Mouse (Mus musculus): ENCODE data around the gene Map7. TPM values are rescaled to one million over a fixed set of nuclear protein-coding genes. Genes with fewer than 3 reads are reported as not detected.

Map7 gene
- polyA plus RNA-seq, 1 experiment from 2014 or later = 18.4 TPM

DNA sequence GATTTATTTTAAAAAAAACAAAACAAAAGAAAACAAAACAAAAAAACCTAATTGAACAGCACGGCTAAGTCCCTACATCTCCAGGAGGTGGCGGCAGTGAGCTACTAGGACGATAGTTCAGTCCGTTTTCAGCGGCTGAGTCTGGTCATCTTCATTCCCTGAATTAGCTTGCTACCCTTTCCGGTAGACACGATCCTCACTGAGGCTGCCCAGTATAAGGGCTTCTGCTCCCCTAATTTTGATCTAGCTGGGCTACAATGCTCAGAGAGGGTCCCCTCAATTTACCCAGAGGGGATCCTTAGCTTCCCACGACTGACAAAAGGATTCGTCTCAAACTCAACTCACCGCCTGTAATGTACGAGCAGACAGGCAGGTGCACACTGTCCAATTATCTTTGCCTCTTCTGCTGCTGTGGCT is 142.2 kb downstream of the Map7 start:
- Histone ChIP-seq H3K27me3 (no peaks in the 10 kb centered on the region), H3K27ac (replicated peaks) (no peak overlapping the region), H3K9me3 (replicated peaks) (no peaks in the 10 kb centered on the region), H3K36me3 (no peaks in the 10 kb centered on the region), H3K4me3 (replicated peaks) (peak overlapping the region; percentile 33), H3K4me2 (replicated peaks) (peak overlapping the region; percentile 58), H3K4me1 (peaks cover 20% of the 10 kb centered on the region), H3K9ac (0 out of 2 replicates have a peak overlapping the region, but pooled peaks have one; percentile 23)
- WGBS = 10% methylated on average over 11 of the region's 11 CpGs
- ATAC-seq (ENCODE audit: insufficient number of reproducible peaks, low FRiP score, low TSS enrichment, low read depth) = 0 out of 2 replicates have a peak, but pooled peaks have one; percentile 41

DNA sequence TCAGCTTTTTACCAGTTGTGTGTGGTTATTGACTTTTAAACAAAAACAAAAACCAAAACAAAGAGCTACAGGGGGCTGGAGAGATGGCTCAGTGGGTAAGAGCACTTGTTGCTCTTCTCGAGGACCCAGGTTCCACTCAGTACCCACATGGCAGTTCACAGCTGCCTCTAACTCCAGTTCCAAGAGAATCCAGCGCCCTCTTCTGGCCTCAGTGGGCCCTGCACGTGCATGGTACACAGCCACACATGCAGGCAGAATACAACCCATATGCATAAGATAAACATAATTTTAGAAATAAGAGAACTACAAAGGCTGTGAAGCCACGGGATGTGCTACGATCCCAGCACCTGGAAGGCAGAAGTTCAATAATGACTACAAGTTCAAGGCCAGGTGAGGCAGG is 147.7 kb downstream of the Map7 start:
- Histone ChIP-seq H3K4me2 (replicated peaks) (no peak overlapping the region), H3K9ac (no peak overlapping the region), H3K27me3 (no peaks in the 10 kb centered on the region), H3K27ac (replicated peaks) (no peak overlapping the region), H3K4me3 (replicated peaks) (no peak overlapping the region), H3K9me3 (replicated peaks) (no peaks in the 10 kb centered on the region), H3K4me1 (no peaks in the 10 kb centered on the region), H3K36me3 (no peaks in the 10 kb centered on the region)
- ATAC-seq (ENCODE audit: insufficient number of reproducible peaks, low FRiP score, low TSS enrichment, low read depth) = no peak
- WGBS = 67% methylated on average over 5 of the region's 5 CpGs

- H3K9ac ChIP-seq = no peak overlapping the region
- no peaks in the 10 kb centered on the region for H3K36me3 ChIP-seq
- ATAC-seq (ENCODE audit: insufficient number of reproducible peaks, low FRiP score, low TSS enrichment, low read depth) = no peak
- H3K9me3 ChIP-seq (replicated peaks) = no peaks in the 10 kb centered on the region
- no peak overlapping the region for H3K27ac ChIP-seq (replicated peaks)
- WGBS = 49% methylated on average over 3 of the region's 3 CpGs
- H3K4me2 ChIP-seq (replicated peaks) = no peak overlapping the region
- H3K4me3 ChIP-seq (replicated peaks) = no peak overlapping the region
- H3K4me1 ChIP-seq = no peaks in the 10 kb centered on the region
- H3K27me3 ChIP-seq = no peaks in the 10 kb centered on the region
Observed at GRCm38 (mm10) chr10:20298152-20298920, 150.1 kb downstream of the Map7 start.

- Histone ChIP-seq H3K27ac (replicated peaks) (no peak overlapping the region), H3K4me2 (replicated peaks) (no peak overlapping the region), H3K36me3 (no peaks in the 10 kb centered on the region), H3K4me1 (no peaks in the 10 kb centered on the region), H3K4me3 (replicated peaks) (no peak overlapping the region), H3K9ac (no peak overlapping the region), H3K27me3 (no peaks in the 10 kb centered on the region), H3K9me3 (replicated peaks) (no peaks in the 10 kb centered on the region)
- WGBS = 70% methylated on average over 5 of the region's 5 CpGs
- ATAC-seq (ENCODE audit: insufficient number of reproducible peaks, low FRiP score, low TSS enrichment, low read depth) = no peak
Observed at GRCm38 (mm10) chr10:20299114-20299513, 150.8 kb downstream of the Map7 start.

GRCm38 (mm10) chr10:20310969-20311769 is 162.9 kb downstream of the Map7 start:
- H3K4me2 ChIP-seq (replicated peaks) = peak overlapping the region; percentile 66
- no peaks in the 10 kb centered on the region for H3K27me3 ChIP-seq
- WGBS = 43% methylated on average over 11 of the region's 11 CpGs
- no peak for ATAC-seq (ENCODE audit: insufficient number of reproducible peaks, low FRiP score, low TSS enrichment, low read depth)
- H3K4me3 ChIP-seq (replicated peaks) = peak overlapping the region; percentile 78
- peaks cover 17% of the 10 kb centered on the region; the same call in 1 of the 2 replicates for H3K4me1 ChIP-seq
- no peaks in the 10 kb centered on the region for H3K36me3 ChIP-seq
- peak overlapping the region; percentile 100 for H3K27ac ChIP-seq (replicated peaks)
- H3K9me3 ChIP-seq (replicated peaks) = no peaks in the 10 kb centered on the region
- H3K9ac ChIP-seq = peak overlapping the region; percentile 53

GRCm38 (mm10) chr10:20311918-20312735 is 163.9 kb downstream of the Map7 start, which contains the start of gene Bclaf1:
Gene Bclaf1, plus strand, starts transcription at chr10:20312469.
- Histone ChIP-seq H3K36me3 (no peaks in the 10 kb centered on the region), H3K4me3 (replicated peaks) (peak within 1 kb of the TSS; percentile 78), H3K9me3 (replicated peaks) (no peaks in the 10 kb centered on the region), H3K27ac (replicated peaks) (peak within 1 kb of the TSS; percentile 100), H3K4me1 (peaks cover 17% of the 10 kb centered on the region; the same call in 1 of the 2 replicates), H3K9ac (peak within 1 kb of the TSS; percentile 97), H3K27me3 (no peaks in the 10 kb centered on the region), H3K4me2 (replicated peaks) (peak within 1 kb of the TSS; percentile 66)
- WGBS = under 1% methylated on average over 84 of the region's 84 CpGs
- peak; percentile 99 for ATAC-seq (ENCODE audit: insufficient number of reproducible peaks, low FRiP score, low TSS enrichment, low read depth)

DNA sequence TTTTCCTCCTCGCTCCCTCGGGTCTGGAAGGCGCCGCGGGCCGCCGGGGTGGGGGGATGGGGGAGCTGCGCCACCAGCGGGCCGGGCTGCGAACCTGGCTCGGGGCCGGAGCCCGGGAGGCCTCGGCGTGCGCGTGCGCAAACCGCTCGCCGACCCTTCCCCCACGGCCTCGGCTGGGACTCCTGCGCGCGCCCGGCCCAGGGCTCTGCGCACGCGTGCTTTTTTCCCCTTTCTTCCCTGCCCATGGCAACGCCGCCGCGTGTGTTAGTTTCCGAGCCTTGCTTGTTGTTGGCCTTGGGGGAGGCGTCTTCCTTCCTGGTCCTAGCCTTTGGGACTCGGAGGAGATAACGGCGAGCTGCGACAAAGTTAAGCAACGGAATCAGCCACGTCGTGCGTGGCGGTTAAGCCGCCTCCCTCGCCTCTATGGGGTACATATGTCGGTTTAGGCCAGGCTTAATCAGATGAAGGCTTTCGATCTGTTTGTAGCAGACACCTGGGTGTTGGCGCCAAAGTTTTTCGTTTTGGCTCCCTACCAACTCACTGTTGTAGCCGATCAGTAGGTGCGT is 164.5 kb downstream of the Map7 start:
- H3K4me3 ChIP-seq (replicated peaks) = peak overlapping the region; percentile 78
- WGBS = under 1% methylated on average over 53 of the region's 54 CpGs
- H3K27ac ChIP-seq (replicated peaks) = peak overlapping the region; percentile 100
- H3K9me3 ChIP-seq (replicated peaks) = no peaks in the 10 kb centered on the region
- H3K4me2 ChIP-seq (replicated peaks) = peak overlapping the region; percentile 55
- H3K27me3 ChIP-seq = no peaks in the 10 kb centered on the region
- no peaks in the 10 kb centered on the region for H3K36me3 ChIP-seq
- ATAC-seq (ENCODE audit: insufficient number of reproducible peaks, low FRiP score, low TSS enrichment, low read depth) = peak; percentile 80
- H3K4me1 ChIP-seq = peaks cover 17% of the 10 kb centered on the region; the same call in 1 of the 2 replicates
- H3K9ac ChIP-seq = peak overlapping the region; percentile 97

- H3K27ac ChIP-seq (replicated peaks) = no peak overlapping the region
Observed at GRCm38 (mm10) chr10:20313447-20313846, 165.2 kb downstream of the Map7 start.

GRCm38 (mm10) chr10:20313941-20314340 is 165.7 kb downstream of the Map7 start:
- peaks cover 9% of the 10 kb centered on the region; the same call in 1 of the 2 replicates for H3K36me3 ChIP-seq
- H3K27ac ChIP-seq (replicated peaks) = no peak overlapping the region
- no peak overlapping the region for H3K9ac ChIP-seq
- no peaks in the 10 kb centered on the region for H3K27me3 ChIP-seq
- peaks cover 17% of the 10 kb centered on the region; the same call in 1 of the 2 replicates for H3K4me1 ChIP-seq
- no peak for ATAC-seq (ENCODE audit: insufficient number of reproducible peaks, low FRiP score, low TSS enrichment, low read depth)
- WGBS = 84% methylated on average over 4 of the region's 4 CpGs
- no peaks in the 10 kb centered on the region for H3K9me3 ChIP-seq (replicated peaks)
- H3K4me2 ChIP-seq (replicated peaks) = peak overlapping the region; percentile 17; the same call in 1 of the 2 replicates
- no peak overlapping the region for H3K4me3 ChIP-seq (replicated peaks)

More at GRCm38 (mm10) chr10:20313447-20313846, 165.2 kb downstream of the Map7 start:
- 44% methylated on average over 13 of the region's 13 CpGs for WGBS
- Histone ChIP-seq H3K4me1 (peaks cover 17% of the 10 kb centered on the region; the same call in 1 of the 2 replicates), H3K4me2 (replicated peaks) (peak overlapping the region; percentile 55), H3K36me3 (peaks cover 5% of the 10 kb centered on the region; the same call in 1 of the 2 replicates), H3K9ac (no peak overlapping the region; the same call in 1 of the 2 replicates), H3K9me3 (replicated peaks) (no peaks in the 10 kb centered on the region), H3K4me3 (replicated peaks) (peak overlapping the region; percentile 78), H3K27me3 (no peaks in the 10 kb centered on the region)
- ATAC-seq (ENCODE audit: insufficient number of reproducible peaks, low FRiP score, low TSS enrichment, low read depth) = no peak

GRCm38 (mm10) chr10:20314797-20315196 is 166.5 kb downstream of the Map7 start:
- 56% methylated on average over 2 of the region's 2 CpGs for WGBS
- no peak for ATAC-seq (ENCODE audit: insufficient number of reproducible peaks, low FRiP score, low TSS enrichment, low read depth)
- no peak overlapping the region for H3K4me2 ChIP-seq (replicated peaks)
- H3K27me3 ChIP-seq = no peaks in the 10 kb centered on the region
- H3K36me3 ChIP-seq = peaks cover 15% of the 10 kb centered on the region; the same call in 1 of the 2 replicates
- no peaks in the 10 kb centered on the region for H3K9me3 ChIP-seq (replicated peaks)
- no peak overlapping the region for H3K9ac ChIP-seq
- H3K4me1 ChIP-seq = peaks cover 17% of the 10 kb centered on the region; the same call in 1 of the 2 replicates
- H3K27ac ChIP-seq (replicated peaks) = no peak overlapping the region
- no peak overlapping the region for H3K4me3 ChIP-seq (replicated peaks)

Data from embryonic facial prominence, embryonic 15.5 days (tissue).